Mouse (Mus musculus): ENCODE measurements at regions not wholly inside any gene's neighbourhood (a gene's known extent, or its start where the extent isn't known, plus 50 kb on each side); places are given as distances from the start of the nearest gene placed in this dataset.

- TF ChIP-seq CTCF (conservative IDR thresholded peaks at IDR 0.05): no peak
- no peak overlapping the region for H3K4me3 ChIP-seq
- H3K27ac ChIP-seq: no peak overlapping the region
- DNase-seq (ENCODE audit: low spot score in 2 of 2): peak; percentile 10 to 39
Observed at GRCm38 (mm10) chr8:58998081-58998480, 85.6 kb upstream of the Galntl6 start.
